Mouse (Mus musculus) pancreas, adult 10 weeks (tissue): Measurements from ENCODE around the gene Cd300a. TPM values are rescaled to one million over a fixed set of nuclear protein-coding genes. Genes with fewer than 3 reads are reported as not detected.

Experiments used
- polyA plus RNA-seq: library from polyadenylated mRNA; stranded (reverse); fragments of 350-450 nt; fragmentation: Illumina TruSeq; extraction: RNeasy Lipid Tissue Mini Kit (QIAGEN cat#74804); gene quantifications from one replicate; pipeline ENCODE4 v1.2.3, GENCODE M21; 2015; ENCODE audit warnings: low read depth, low replicate concordance; ENCODE audit not compliant: insufficient read depth

Gene Cd300a
- polyA plus RNA-seq = 0.55 TPM

GRCm38 (mm10) chr11:114889991-114890518 is at the start of gene Cd300a:
Gene Cd300a, plus strand, starts transcription at chr11:114890041.

GRCm38 (mm10) chr11:114850452-114851268 is 39.2 kb upstream of the Cd300a start, which contains the start of gene Gprc5c:
Gene Gprc5c, plus strand, starts transcription at chr11:114851152.

GRCm38 (mm10) chr11:114934144-114934543 is 44.3 kb downstream of the Cd300a start, which contains the start of gene Cd300lb:
Gene Cd300lb, minus strand, starts transcription at chr11:114934386.

Other genes starting within 250 kb of the Cd300a start
- 994 TPM for gene Rpl38, start 221.5 kb upstream of the Cd300a start, polyA plus RNA-seq
- 3.2 TPM for gene Ttyh2, start 214.6 kb upstream of the Cd300a start, polyA plus RNA-seq
- gene Dnaic2, start 162.6 kb upstream of the Cd300a start, polyA plus RNA-seq = not detected
- gene Kif19a, start 124.7 kb upstream of the Cd300a start, polyA plus RNA-seq = 4.7 TPM
- not detected for gene Btbd17, start 94.1 kb upstream of the Cd300a start, polyA plus RNA-seq
- 1.8 TPM for gene Gpr142, start 91.1 kb upstream of the Cd300a start, polyA plus RNA-seq
- 3.3 TPM for gene Gprc5c, start 38.9 kb upstream of the Cd300a start, polyA plus RNA-seq
- gene Cd300lb, start 44.3 kb downstream of the Cd300a start, polyA plus RNA-seq = 0.37 TPM
- not detected for gene Cd300c, start 79.1 kb downstream of the Cd300a start, polyA plus RNA-seq
- 1.6 TPM for gene Cd300ld, start 99.9 kb downstream of the Cd300a start, polyA plus RNA-seq
- 1.2 TPM for gene Cd300c2, start 111.8 kb downstream of the Cd300a start, polyA plus RNA-seq
- not detected for gene Cd300ld2, start 126.2 kb downstream of the Cd300a start, polyA plus RNA-seq
- not detected for gene Cd300ld4, start 137.0 kb downstream of the Cd300a start, polyA plus RNA-seq
- gene Cd300ld5, start 147.7 kb downstream of the Cd300a start, polyA plus RNA-seq = 1.3 TPM
- 3.8 TPM for gene Cd300ld3, start 158.4 kb downstream of the Cd300a start, polyA plus RNA-seq
- not detected for gene Cd300e, start 172.1 kb downstream of the Cd300a start, polyA plus RNA-seq
- 6.0 TPM for gene Rab37, start 201.4 kb downstream of the Cd300a start, polyA plus RNA-seq
- gene Cd300lf, start 244.0 kb downstream of the Cd300a start, polyA plus RNA-seq = not detected